Mouse (Mus musculus): Measurements from ENCODE around the gene Dop1a. TPM values are rescaled to one million over a fixed set of nuclear protein-coding genes. Genes with fewer than 3 reads are reported as not detected.

Dop1a gene
- polyA plus RNA-seq (2015; fragmentation: Nextera tagmentation; extraction: Ambion mirVana): 32.8 and 33.2 TPM in 2 replicates

- peak within 1 kb of the TSS; percentile 86 for H3K27ac ChIP-seq (replicated peaks)
- peak; percentile 93 for ATAC-seq (ENCODE audit: low FRiP score, low read depth)
- no peaks in the 10 kb centered on the region for H3K36me3 ChIP-seq
- H3K27me3 ChIP-seq: no peaks in the 10 kb centered on the region
- H3K9ac ChIP-seq: peak within 1 kb of the TSS; percentile 89
- peak within 1 kb of the TSS; percentile 67 for H3K4me2 ChIP-seq
- H3K4me3 ChIP-seq: peak within 1 kb of the TSS; percentile 96
- H3K4me1 ChIP-seq (replicated peaks): peaks cover 21% of the 10 kb centered on the region
- under 1% methylated on average over 91 of the region's 93 CpGs for WGBS
- no peaks in the 10 kb centered on the region for H3K9me3 ChIP-seq
Measured at GRCm38 (mm10) chr9:86466990-86467870, at the start of gene Dop1a. Gene Dop1a, plus strand, starts transcription at chr9:86467154.

GRCm38 (mm10) chr9:86417971-86418370 lies 49.0 kb upstream of the Dop1a start:
- no peak overlapping the region for H3K4me3 ChIP-seq
- no peaks in the 10 kb centered on the region for H3K4me1 ChIP-seq (replicated peaks)
- no peak overlapping the region for H3K27ac ChIP-seq (replicated peaks)
- H3K36me3 ChIP-seq: no peaks in the 10 kb centered on the region
- WGBS: 88% methylated on average over 1 of the region's 1 CpGs
- no peaks in the 10 kb centered on the region for H3K9me3 ChIP-seq
- H3K9ac ChIP-seq: no peak overlapping the region
- H3K27me3 ChIP-seq: no peaks in the 10 kb centered on the region
- no peak for ATAC-seq (ENCODE audit: low FRiP score, low read depth)
- H3K4me2 ChIP-seq: no peak overlapping the region

GRCm38 (mm10) chr9:86419366-86419765 lies 47.6 kb upstream of the Dop1a start:
- no peaks in the 10 kb centered on the region for H3K9me3 ChIP-seq
- H3K4me3 ChIP-seq: no peak overlapping the region
- H3K9ac ChIP-seq: no peak overlapping the region
- no peak overlapping the region for H3K27ac ChIP-seq (replicated peaks)
- H3K36me3 ChIP-seq: no peaks in the 10 kb centered on the region
- no peak for ATAC-seq (ENCODE audit: low FRiP score, low read depth)
- H3K4me1 ChIP-seq (replicated peaks): no peaks in the 10 kb centered on the region
- no peaks in the 10 kb centered on the region for H3K27me3 ChIP-seq
- WGBS: 85% methylated on average over 6 of the region's 6 CpGs
- no peak overlapping the region for H3K4me2 ChIP-seq

- Histone ChIP-seq H3K4me1 (replicated peaks) (no peaks in the 10 kb centered on the region), H3K27me3 (no peaks in the 10 kb centered on the region), H3K9ac (no peak overlapping the region), H3K27ac (replicated peaks) (no peak overlapping the region), H3K36me3 (no peaks in the 10 kb centered on the region), H3K4me3 (no peak overlapping the region), H3K9me3 (no peaks in the 10 kb centered on the region), H3K4me2 (no peak overlapping the region)
- ATAC-seq (ENCODE audit: low FRiP score, low read depth): no peak
- WGBS: 85% methylated on average over 4 of the region's 4 CpGs
Measured at GRCm38 (mm10) chr9:86423331-86423730, 43.6 kb upstream of the Dop1a start.

- H3K9ac ChIP-seq: no peak overlapping the region
- H3K36me3 ChIP-seq: no peaks in the 10 kb centered on the region
- no peak overlapping the region for H3K27ac ChIP-seq (replicated peaks)
- 96% methylated on average over 3 of the region's 3 CpGs for WGBS
- no peak overlapping the region for H3K4me2 ChIP-seq
- no peaks in the 10 kb centered on the region for H3K4me1 ChIP-seq (replicated peaks)
- ATAC-seq (ENCODE audit: low FRiP score, low read depth): no peak
- H3K4me3 ChIP-seq: no peak overlapping the region
- no peaks in the 10 kb centered on the region for H3K27me3 ChIP-seq
- no peaks in the 10 kb centered on the region for H3K9me3 ChIP-seq
Measured at GRCm38 (mm10) chr9:86435510-86435909, 31.4 kb upstream of the Dop1a start.

- no peak overlapping the region for H3K27ac ChIP-seq (replicated peaks)
- H3K4me1 ChIP-seq (replicated peaks): no peaks in the 10 kb centered on the region
- no peaks in the 10 kb centered on the region for H3K9me3 ChIP-seq
- ATAC-seq (ENCODE audit: low FRiP score, low read depth): no peak
- H3K4me2 ChIP-seq: no peak overlapping the region
- H3K4me3 ChIP-seq: no peak overlapping the region
- no peaks in the 10 kb centered on the region for H3K36me3 ChIP-seq
- H3K9ac ChIP-seq: no peak overlapping the region
- WGBS: 94% methylated on average over 8 of the region's 8 CpGs
- no peaks in the 10 kb centered on the region for H3K27me3 ChIP-seq
Measured at GRCm38 (mm10) chr9:86436608-86437007, 30.3 kb upstream of the Dop1a start.

- H3K36me3 ChIP-seq: no peaks in the 10 kb centered on the region
- no peak overlapping the region for H3K4me3 ChIP-seq
- H3K27me3 ChIP-seq: no peaks in the 10 kb centered on the region
- ATAC-seq (ENCODE audit: low FRiP score, low read depth): no peak
- 51% methylated on average over 11 of the region's 11 CpGs for WGBS
- H3K4me1 ChIP-seq (replicated peaks): no peaks in the 10 kb centered on the region
- H3K9me3 ChIP-seq: no peaks in the 10 kb centered on the region
- no peak overlapping the region for H3K9ac ChIP-seq
- no peak overlapping the region for H3K27ac ChIP-seq (replicated peaks)
- H3K4me2 ChIP-seq: no peak overlapping the region
Measured at GRCm38 (mm10) chr9:86438337-86439009, 28.5 kb upstream of the Dop1a start.

- 73% methylated on average over 4 of the region's 4 CpGs for WGBS
- no peak for ATAC-seq (ENCODE audit: low FRiP score, low read depth)
Measured at GRCm38 (mm10) chr9:86442248-86442647, 24.7 kb upstream of the Dop1a start.

GRCm38 (mm10) chr9:86446847-86447246 lies 20.1 kb upstream of the Dop1a start:
- Histone ChIP-seq H3K4me1 (replicated peaks) (peaks cover 15% of the 10 kb centered on the region), H3K27ac (replicated peaks) (no peak overlapping the region), H3K4me2 (no peak overlapping the region), H3K9me3 (no peaks in the 10 kb centered on the region), H3K27me3 (no peaks in the 10 kb centered on the region), H3K4me3 (no peak overlapping the region), H3K9ac (no peak overlapping the region), H3K36me3 (no peaks in the 10 kb centered on the region)
- no peak for ATAC-seq (ENCODE audit: low FRiP score, low read depth)
- 85% methylated on average over 7 of the region's 7 CpGs for WGBS

More at GRCm38 (mm10) chr9:86442248-86442647, 24.7 kb upstream of the Dop1a start:
- Histone ChIP-seq H3K27ac (replicated peaks) (no peak overlapping the region), H3K36me3 (no peaks in the 10 kb centered on the region), H3K4me2 (no peak overlapping the region), H3K9ac (no peak overlapping the region), H3K4me3 (no peak overlapping the region), H3K4me1 (replicated peaks) (no peaks in the 10 kb centered on the region), H3K27me3 (no peaks in the 10 kb centered on the region), H3K9me3 (no peaks in the 10 kb centered on the region)

GRCm38 (mm10) chr9:86447431-86447830 lies 19.5 kb upstream of the Dop1a start:
- WGBS: 87% methylated on average over 8 of the region's 8 CpGs
- no peak for ATAC-seq (ENCODE audit: low FRiP score, low read depth)
- no peaks in the 10 kb centered on the region for H3K36me3 ChIP-seq
- no peak overlapping the region for H3K9ac ChIP-seq
- no peak overlapping the region for H3K4me3 ChIP-seq
- H3K4me1 ChIP-seq (replicated peaks): peaks cover 15% of the 10 kb centered on the region
- no peaks in the 10 kb centered on the region for H3K9me3 ChIP-seq
- no peak overlapping the region for H3K4me2 ChIP-seq
- no peaks in the 10 kb centered on the region for H3K27me3 ChIP-seq
- no peak overlapping the region for H3K27ac ChIP-seq (replicated peaks)

- H3K36me3 ChIP-seq: no peaks in the 10 kb centered on the region
- peak overlapping the region; percentile 36; the same call in 1 of the 2 replicates for H3K4me2 ChIP-seq
- WGBS: 9% methylated on average over 11 of the region's 11 CpGs
- no peak overlapping the region for H3K9ac ChIP-seq
- no peaks in the 10 kb centered on the region for H3K27me3 ChIP-seq
- H3K4me3 ChIP-seq: no peak overlapping the region
- no peaks in the 10 kb centered on the region for H3K9me3 ChIP-seq
- peaks cover 15% of the 10 kb centered on the region for H3K4me1 ChIP-seq (replicated peaks)
- ATAC-seq (ENCODE audit: low FRiP score, low read depth): peak; percentile 65
- no peak overlapping the region for H3K27ac ChIP-seq (replicated peaks)
Measured at GRCm38 (mm10) chr9:86449581-86449980, 17.4 kb upstream of the Dop1a start.

- 35% methylated on average over 6 of the region's 6 CpGs for WGBS
- Histone ChIP-seq H3K4me1 (replicated peaks) (peaks cover 15% of the 10 kb centered on the region), H3K36me3 (no peaks in the 10 kb centered on the region), H3K4me2 (peak overlapping the region; percentile 65; the same call in 1 of the 2 replicates), H3K27me3 (no peaks in the 10 kb centered on the region), H3K4me3 (peak overlapping the region; percentile 28; the same call in 1 of the 2 replicates), H3K9me3 (no peaks in the 10 kb centered on the region), H3K27ac (replicated peaks) (no peak overlapping the region), H3K9ac (0 out of 2 replicates have a peak overlapping the region, but pooled peaks have one; percentile 25)
- ATAC-seq (ENCODE audit: low FRiP score, low read depth): 0 out of 2 replicates have a peak, but pooled peaks have one; percentile 24
Measured at GRCm38 (mm10) chr9:86451094-86451493, 15.9 kb upstream of the Dop1a start.

Data from hindbrain, embryonic 15.5 days (tissue).